Mouse (Mus musculus) testis, adult 2 months (tissue): ENCODE data around the gene Slc25a1.

Experiments used
- CTCF ChIP-seq: fragments of 200-500 bp; IDR thresholded peaks from 2 replicates; pipeline ENCODE4 v1.5.1; 2012; ENCODE audit warnings: low read depth, mild to moderate bottlenecking, inconsistent platforms, low read length, moderate library complexity; ENCODE audit not compliant: control insufficient read depth, insufficient read depth, insufficient replicate concordance
- POLR2A ChIP-seq: fragments of 200-500 bp; IDR thresholded peaks from 2 replicates; pipeline ENCODE4 v1.6.1; 2012; ENCODE audit warnings: low read depth, mild to moderate bottlenecking, inconsistent platforms, low read length, moderate library complexity; ENCODE audit not compliant: control insufficient read depth

GRCm38 (mm10) chr16:17921325-17922162, 6.5 kb downstream of the Slc25a1 start:
- TF ChIP-seq CTCF: peak; percentile 41
- TF ChIP-seq POLR2A: peak; percentile 86
